Mouse (Mus musculus) urinary bladder, postnatal 14 days (tissue): ENCODE measurements around the gene Echdc1.
"Not testable (repeated sequence)": the region's sequence is repeated elsewhere in the genome, so short reads cannot be mapped to it uniquely, and the experiment has no call there.

Experiments
- DNase-seq: peaks from one replicate; pipeline ENCODE4 v3.0.0; 2021; ENCODE audit warnings: low spot score

Echdc1 gene

DNA sequence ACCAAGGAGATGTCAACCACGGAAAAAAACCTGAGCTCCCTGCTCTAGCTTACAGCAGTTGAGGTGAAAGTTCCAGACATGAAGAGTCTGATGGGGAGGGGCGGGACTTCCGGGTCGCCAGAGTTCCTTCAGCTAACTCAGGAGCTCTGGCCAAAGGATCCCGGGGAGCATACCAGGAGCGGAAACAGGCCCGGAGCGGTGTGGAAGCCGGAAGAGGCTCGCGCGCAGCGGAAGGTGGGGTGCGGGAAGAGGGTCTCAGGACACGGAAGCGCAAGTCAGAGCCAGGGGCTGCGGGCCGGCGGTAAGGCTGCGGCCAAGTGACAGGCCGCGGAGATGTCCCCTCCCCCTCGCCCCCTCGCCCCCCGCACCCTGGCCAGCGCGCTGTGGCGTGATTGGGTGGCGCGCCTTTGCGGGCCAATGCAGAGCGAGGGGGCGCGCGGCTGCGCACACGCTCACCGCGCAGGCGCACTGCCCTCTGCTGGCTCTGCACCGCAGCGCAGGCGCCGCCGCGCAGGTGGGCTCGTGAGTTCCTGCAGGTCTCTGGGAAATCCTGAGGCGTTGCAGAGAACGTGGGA lies at the start of gene Echdc1:
Gene Echdc1 (plus strand): TSS at position 103 of the 575 bp plus-strand sequence.
- peak; percentile 86 for DNase-seq

DNA sequence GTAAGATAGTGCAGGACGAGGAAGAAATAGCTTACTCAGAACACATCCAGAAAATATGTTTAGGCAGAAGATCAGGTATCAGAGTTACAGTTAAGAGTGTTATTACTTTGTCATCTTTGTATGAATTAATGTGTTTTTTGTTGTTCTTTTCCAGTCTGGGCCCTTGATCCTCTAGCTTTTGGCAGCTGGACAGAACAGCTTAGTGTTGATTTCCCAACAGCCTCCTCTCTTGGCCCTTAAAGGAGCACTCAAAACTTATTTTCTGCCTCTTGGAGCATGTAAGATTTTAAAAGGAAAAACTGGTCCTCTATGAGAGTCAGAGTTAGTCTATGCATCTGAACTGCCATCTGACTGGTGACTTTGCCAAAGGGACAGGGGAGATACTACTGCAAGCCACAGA lies 31.2 kb upstream of the Echdc1 start:
- DNase-seq: no peak

DNA sequence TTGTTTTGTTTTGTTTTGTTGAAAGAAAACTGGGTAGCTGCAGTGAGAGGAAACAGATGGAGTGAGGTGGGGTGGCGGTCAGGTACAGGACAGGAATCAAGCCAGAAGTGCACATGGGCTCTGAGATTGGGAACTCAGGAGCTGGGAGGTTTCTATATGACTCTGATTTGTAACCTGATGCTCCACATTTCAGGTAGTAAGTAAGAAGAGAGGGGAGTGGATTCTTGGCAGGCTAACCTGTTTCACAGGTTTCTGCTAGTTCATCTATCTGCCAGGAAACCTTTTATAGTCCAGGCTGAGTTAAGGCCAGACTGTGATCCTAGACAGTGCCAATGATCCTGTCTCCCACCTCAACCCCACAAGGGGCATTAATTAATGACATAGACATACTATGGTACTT lies 27.2 kb upstream of the Echdc1 start:
- peak; percentile 44 for DNase-seq

DNA sequence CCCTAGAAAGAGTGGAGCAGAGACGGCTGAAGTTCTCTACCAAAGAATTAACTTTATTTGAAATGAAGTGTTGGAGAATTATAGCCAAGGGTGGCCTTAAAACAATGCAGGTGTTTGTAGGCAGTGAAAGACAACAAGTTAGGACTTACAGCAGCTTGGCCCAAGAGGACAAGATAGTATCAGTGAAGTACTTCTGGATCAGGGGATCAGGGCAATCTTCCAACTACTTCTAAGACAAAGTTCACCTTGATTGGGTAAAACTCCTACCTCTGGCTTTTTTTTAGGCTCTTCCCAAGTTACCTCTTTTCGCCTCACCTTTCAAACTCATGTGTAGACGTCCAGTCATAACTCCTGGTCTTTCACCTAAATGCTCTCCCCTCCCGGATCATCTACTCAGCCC lies 10.7 kb upstream of the Echdc1 start:
- DNase-seq: no peak

DNA sequence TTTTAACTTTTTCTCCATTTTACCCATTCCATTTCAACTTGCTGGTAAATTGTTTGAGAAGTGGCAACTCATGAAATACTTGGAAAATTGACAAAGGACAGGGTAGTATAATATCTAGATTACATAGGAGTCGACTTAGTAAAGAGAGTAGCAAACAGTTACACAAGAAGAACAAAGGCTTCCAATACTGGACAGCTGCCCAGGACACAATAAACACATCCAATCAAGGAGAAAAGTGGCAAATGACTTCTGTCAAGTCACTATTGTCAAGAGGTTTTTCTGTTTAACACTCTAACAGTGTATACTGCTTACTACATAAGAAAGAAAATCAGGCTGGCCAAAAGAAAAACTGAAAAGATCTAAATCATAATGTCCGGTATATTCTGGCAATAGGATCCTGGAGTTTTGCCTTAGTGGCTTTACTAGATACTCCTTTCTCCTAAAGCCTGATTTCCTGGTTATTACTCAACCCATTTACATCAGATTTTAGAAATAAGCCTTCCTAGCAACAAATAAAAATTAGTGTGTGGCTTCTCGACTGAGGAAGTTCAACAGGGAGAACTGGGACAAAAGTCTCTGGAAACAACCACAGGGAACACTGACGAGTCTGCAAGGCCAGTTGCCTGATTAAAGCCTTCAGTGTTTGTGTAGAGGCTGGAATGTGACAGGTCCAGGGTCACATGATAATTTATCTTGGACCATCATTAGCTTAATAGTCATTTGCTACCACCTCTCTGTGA lies 1.3 kb upstream of the Echdc1 start:
- no peak for DNase-seq

DNA sequence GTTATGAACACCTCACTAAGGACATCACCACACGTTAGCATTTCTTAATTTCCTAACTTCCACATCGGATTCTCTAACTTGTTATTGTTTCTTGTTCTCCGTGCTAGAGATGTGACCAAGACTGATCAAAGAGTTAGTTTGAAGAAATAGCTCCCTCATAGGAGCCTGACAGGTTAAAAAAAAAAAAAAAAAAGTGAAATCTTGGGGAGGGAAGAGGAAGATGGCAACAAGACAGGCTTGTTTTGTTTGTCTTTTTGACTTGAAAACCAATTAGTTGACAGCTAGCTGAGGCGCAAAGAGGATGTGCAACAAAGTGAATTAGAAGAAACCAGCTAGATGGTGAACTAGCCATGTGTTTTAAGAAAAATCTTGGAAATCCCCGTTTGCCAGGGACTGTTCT lies 939 bp downstream of the Echdc1 start:
- no peak for DNase-seq

DNA sequence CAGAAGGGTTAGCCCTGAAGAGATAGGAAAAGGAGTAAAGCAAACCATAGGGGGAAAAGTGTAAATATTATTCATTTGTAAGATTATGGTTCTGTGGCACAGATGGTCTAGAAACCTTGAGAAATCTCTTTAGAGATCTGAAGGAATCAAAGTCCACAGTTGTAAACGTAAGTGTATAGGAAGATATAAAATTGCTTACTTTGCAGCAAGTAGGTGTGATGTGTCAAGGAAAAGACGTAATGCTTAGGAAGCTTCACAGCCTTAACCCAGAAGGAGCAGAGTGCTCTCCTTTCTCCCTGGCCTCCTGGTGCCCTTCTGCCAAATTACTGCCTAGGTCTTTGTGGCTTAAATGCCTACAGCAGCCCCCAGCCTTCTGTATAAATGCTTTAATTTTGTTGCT lies 11.9 kb downstream of the Echdc1 start:
- no peak for DNase-seq

DNA sequence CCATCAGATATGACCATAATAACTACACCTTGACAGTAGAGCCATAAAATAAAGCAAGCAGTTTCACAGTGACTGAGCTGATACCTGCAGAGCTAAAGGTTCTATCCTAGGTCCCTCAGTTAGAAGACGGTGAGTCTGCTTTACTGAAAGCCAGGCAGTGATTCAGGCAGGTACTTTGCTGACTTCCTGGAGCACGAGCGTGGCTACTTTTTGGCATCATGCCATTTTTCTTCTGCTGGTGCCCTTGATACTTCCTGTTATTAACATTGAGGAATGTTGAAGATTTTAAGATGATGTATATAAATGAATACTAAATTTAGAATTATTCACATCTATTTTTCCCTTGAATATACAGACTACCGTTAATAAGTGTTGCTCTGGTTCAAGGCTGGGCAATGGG lies 20.9 kb downstream of the Echdc1 start:
- DNase-seq: peak; percentile 6

DNA sequence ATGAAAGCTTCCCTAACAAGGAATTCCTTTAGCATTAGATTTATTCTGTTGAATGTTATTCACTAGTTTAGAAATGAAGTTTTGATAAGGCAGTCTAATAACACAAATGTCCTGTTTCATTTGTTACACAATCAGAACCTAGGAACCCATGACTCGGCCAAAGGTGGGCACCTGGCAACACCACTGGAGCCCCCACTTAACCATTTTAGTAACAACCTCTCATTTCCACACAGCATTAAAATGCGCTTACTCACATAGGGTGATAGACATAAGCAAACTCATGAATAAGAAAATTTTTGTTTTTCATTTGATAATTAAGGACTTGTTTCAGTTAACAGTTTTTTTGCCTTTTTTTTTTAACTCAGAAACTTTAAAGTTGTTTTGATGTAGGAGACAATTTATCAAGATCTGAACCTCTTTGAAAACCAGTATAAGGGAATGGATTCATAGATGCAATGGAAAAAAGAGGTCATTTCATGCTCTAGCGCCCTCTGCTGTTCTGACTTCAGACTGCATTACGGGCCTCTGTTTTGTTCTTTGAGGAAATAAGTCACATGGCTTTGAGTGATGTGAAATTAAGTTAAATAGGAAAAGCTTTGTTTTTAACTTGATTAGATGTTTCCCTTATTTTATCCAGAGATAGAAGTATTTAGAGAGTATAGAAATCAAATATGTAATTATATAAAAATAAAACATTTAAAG lies 25.5 kb downstream of the Echdc1 start:
- peak; percentile 66 for DNase-seq

DNA sequence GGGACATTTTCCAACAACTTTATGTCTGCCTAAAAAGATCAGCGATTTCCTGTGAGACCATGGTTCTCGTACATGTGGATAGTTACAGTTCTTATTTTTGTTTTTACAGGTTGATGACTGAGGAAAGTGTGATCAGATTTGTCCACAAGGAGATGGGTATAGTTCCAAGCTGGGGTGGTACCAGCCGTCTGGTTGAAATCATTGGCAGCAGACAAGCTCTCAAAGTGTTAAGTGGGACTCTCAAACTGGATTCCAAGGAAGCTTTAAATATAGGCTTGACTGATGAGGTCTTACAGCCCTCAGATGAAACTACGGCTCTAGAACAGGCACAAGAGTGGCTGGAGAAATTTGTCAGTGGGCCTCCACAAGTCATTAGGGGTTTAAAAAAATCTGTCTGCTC lies 31.3 kb downstream of the Echdc1 start:
- DNase-seq: no peak

DNA sequence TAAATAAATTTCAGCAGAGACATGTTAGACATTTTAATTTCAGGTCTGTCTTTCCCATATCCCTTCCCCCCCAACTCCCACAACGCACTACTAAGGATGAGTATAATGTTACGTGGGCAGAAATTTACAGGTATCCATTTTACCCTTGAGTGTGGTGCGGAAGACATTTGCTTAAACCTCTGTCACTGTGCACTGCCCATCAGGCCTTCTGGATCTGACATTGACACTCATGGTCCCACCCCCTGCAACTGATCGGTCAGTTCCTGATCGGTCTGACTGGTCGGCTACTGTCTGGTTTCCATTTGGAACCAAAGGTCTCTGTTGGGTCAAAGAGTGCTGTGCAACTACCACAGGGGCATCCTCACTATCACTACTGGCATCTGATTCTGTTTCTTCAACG lies 33.7 kb downstream of the Echdc1 start:
- DNase-seq: no peak

DNA sequence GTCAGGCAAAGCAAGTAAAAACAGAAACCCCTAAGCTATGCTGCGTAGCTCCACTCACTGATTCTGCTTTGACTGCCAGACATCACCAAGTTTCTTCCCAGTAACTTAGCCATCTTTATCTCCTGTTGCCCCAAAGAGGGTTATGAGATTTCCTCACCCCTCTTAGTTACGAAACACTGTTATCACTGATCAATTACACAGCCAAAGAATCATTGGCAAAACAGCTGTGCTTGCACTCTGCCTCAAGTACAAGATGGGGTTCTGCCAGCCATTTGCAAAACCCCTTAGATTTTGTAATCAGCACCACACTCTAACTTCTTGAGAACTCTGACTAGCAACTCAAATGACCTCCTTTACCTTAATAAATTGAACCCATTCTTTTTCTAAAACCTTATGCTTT lies 38.5 kb downstream of the Echdc1 start:
- no peak for DNase-seq

DNA sequence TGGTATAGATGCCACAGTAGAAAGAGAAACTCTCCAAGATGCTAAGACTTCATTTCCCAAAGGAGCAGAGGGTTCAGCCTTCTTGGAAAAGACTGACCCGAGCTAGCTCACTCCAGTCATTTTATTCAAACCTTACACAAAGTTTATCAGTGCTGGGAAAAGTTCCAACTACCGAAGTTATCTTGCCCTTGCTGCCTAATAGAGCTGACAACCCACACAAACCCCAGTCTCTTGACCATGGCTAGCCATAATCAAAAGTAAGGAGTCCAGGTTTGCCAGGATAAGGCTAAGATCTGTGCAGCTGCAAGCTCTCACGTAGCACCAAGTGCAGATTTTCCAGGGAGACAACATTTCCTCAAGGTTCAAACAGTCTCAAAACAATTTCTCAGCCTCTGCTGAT lies 39.6 kb downstream of the Echdc1 start:
- DNase-seq: no peak

DNA sequence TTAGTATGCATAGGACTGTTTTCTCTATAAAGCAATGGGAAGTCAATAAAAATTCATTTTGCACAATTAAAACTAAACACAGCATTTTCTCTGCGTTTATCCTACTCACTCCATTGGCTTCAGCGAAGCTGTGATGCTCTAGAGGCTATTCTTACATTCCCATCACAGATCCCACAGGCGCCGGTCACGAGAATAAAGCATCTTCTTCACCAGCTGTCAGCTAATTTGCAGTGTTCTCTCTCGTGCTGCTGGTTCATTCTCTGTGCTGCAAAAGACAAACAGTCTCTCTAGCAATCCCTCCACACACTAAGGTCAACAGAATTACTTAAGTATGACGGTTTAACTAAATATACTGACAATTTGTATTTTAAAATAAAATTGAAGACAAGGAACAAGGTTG lies 41.2 kb downstream of the Echdc1 start:
- no peak for DNase-seq

DNA sequence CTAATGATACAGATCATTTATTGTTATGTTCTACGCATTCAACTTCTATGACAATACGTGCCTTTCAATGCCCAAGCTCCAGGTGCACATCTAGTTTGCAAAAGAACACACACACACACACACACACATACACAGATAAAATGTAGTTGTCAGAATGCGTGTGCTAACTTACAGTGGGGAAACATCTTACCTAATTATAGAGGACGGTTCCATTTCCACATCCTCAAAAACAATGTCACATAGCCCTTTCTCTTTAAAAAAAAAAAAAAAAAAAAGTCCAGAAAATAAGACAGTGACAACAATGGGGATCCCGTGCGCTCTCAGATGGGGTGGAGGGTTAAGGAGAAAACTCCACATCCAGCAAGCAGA lies 48.1 kb downstream of the Echdc1 start:
- no peak for DNase-seq

DNA sequence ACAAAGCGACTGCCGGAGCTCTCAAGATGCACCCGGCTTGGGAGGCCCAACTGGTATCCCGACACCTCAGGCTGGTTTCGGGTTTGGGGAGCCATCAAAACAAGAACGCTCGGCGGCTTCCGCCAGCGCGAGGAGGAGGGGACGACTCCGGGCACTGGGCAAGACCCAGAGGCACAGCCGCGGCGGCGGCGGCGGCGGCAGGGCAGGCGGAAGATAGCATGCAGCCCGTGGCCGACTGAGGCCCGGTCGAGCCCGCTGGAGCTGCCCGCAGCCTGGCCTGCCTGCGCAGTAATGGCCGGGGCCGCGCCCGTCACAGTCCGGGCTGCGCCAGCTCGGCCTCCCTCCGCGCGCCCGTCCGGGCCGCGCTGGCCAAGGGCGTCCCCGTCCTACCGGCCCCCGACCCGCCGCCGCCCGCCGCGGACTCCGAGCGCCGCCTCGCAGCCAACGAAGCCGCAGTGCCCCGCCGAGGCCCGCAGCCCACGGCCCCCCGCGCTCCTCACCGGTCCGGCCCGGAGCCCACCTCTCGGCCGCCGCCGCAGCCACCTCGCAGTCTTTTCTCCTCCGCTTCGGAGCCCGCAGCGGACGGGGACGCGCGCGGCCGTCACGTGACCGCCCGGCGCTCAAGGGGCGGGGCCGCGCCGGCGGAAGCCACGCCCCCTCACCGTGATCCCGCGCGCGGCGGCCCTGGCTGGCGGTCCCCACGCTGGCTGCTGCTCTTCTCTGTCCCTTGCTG lies 48.7 kb downstream of the Echdc1 start:
- DNase-seq: peak; percentile 86

DNA sequence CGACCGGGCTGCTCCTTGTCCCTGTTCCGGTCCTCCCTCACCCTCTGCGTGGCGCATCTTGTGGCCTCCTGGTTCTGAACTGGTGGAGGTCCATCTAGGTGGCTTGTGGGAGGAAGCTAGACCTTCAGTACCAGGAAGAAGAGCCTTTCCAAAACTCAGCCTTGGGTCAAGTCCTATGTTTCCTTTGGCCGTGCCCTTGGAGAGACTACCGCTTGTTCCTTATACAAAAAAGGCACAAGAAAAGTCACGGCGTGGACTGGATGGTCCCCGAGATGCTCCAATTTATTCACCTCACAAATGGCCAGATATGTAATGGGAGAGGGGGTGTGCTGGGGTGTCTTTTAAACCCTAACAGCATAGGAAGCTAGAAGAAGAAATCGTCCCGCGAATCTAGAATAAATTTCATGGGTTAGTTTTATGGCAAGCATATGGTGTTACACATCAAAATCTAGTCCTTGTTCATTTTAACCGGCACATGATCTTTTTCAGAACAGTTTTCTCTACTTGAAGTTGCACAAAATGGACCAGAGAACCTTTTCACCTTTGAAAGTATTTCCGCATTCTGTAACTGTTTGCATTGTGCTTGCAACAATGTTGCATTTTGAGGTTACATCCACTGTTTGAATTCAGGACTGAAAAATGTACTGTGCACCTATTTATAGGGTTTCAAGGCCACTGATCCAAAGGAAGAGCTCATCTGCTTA lies 49.4 kb downstream of the Echdc1 start, which contains the start of gene Rnf146:
Gene Rnf146 (minus strand): TSS at position 246 of the 704 bp plus-strand sequence.
- DNase-seq: no peak

DNA sequence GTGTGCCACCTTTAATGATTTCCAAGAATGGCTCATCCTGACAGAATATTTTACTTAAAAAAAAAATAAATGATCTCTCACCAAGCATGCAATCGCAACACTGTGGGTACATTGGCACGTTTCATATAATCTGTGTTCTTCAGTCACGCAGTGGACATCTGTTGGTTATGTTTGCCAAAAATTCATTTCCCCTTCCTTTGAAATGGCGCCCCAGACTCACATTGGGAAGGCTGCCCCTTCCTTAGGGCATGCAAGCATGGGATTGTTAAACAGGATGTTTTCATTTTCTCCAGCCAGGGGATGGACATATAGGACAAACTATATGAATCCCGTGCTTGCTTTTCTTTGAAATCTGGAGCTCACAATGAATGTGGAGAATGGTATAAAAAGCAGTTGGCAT lies 61.1 kb downstream of the Echdc1 start:
- no peak for DNase-seq

DNA sequence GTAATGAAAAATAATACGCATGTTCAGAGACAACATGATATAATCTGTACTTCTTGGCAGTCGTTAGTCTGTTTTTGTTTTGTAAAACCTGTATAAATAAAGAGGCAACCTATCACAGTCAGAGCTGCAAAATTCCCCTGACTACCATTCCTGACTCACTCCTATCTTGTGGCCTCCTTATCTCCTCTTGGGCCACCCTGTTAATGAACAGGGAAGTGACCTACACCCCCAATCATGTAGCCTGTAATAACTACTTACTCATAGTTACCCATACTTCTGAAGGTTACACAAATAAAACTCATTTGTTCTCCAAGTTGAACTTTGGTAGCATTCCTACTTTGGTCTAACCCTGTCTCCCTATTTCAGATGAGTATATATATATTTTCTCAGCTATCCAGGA lies 68.6 kb downstream of the Echdc1 start:
- no peak for DNase-seq

DNA sequence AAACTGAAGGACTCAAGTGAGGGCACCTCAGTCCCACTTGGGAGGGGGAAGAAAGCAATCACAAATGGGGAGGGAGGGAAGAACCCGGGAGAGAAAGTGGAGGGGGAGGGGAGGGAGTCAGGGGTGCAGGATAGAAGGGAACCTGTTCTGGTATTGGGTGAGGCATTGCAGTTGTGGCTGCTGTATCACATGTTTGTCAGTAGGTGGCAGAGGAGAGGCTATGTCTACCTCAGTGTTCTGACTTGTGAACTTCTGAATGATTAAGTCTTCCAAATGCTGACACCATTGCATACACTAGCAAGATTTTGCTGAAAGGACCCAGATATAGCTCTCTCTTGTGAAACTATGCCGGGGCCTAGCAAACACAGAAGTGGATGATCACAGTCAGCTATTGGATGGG lies 81.9 kb downstream of the Echdc1 start:
- DNase-seq: not testable (repeated sequence)
